Mouse (Mus musculus) stomach, embryonic 15.5 days (tissue): ENCODE results near the gene Tnnc1. TPM values are rescaled to one million over a fixed set of nuclear protein-coding genes. Genes with fewer than 3 reads are reported as not detected.
A peak's percentile ranks its signal among the peaks of the same experiment; 100 is the strongest.

Experiments used
- ATAC-seq: fragments of 200-750 bp; cut with Nextera tagmentation; 2 replicates; pipeline ENCODE4 v1.8.0; 2017; ENCODE audit warnings: low read depth, moderate number of reproducible peaks, moderate TSS enrichment; ENCODE audit not compliant: insufficient read depth, low FRiP score
- H3K27ac ChIP-seq: fragments of 300-500 bp; sonication (generic); 2 replicates; pipeline ENCODE4 v1.5.1; 2015; ENCODE audit warnings: mild to moderate bottlenecking, inconsistent platforms
- H3K27me3 ChIP-seq: fragments of 300-500 bp; sonication (generic); replicated peaks from 2 replicates; pipeline ENCODE4 v1.6.1; 2015; ENCODE audit warnings: inconsistent platforms
- H3K36me3 ChIP-seq: fragments of 300-500 bp; sonication (generic); 2 replicates; pipeline ENCODE4 v1.6.1; 2015; ENCODE audit warnings: inconsistent platforms
- H3K4me1 ChIP-seq: fragments of 300-500 bp; sonication (generic); 2 replicates; pipeline ENCODE4 v1.6.1; 2015; ENCODE audit warnings: inconsistent platforms
- H3K4me2 ChIP-seq: fragments of 300-500 bp; sonication (generic); 2 replicates; pipeline ENCODE4 v1.6.1; 2015; ENCODE audit warnings: mild to moderate bottlenecking, inconsistent platforms
- H3K4me3 ChIP-seq: fragments of 300-500 bp; sonication (generic); replicated peaks from 2 replicates; pipeline ENCODE4 v1.5.1; 2015; ENCODE audit warnings: inconsistent platforms
- H3K9ac ChIP-seq: fragments of 300-500 bp; sonication (generic); 2 replicates; pipeline ENCODE4 v1.6.1; 2015; ENCODE audit warnings: inconsistent platforms
- H3K9me3 ChIP-seq: fragments of 300-500 bp; sonication (generic); 2 replicates; pipeline ENCODE4 v1.6.1; 2016; ENCODE audit warnings: inconsistent platforms
- WGBS: fragments of 180-500 bp; shearing (Covaris S2); methylation state at CpG from one replicate; pipeline ENCODE4 v1.1.7; 2015; 5-methylcytosine and 5-hydroxymethylcytosine counted together
- polyA plus RNA-seq: library from polyadenylated mRNA; unstranded; fragments of >200 nt; fragmentation: Nextera tagmentation; extraction: Ambion mirVana; gene quantifications from 2 replicates; pipeline ENCODE4 v1.2.1, GENCODE M21; 2015

Tnnc1 gene
- polyA plus RNA-seq, 1 experiment from 2014 or later: 7.1 TPM

- Histone ChIP-seq H3K4me2 (no peak overlapping the region), H3K9me3 (no peaks in the 10 kb centered on the region), H3K4me1 (no peaks in the 10 kb centered on the region), H3K27ac (no peak overlapping the region), H3K9ac (no peak overlapping the region), H3K4me3 (no peak overlapping the region), H3K36me3 (no peaks in the 10 kb centered on the region), H3K27me3 (no peaks in the 10 kb centered on the region)
- WGBS: 76% methylated on average over 1 of the region's 1 CpGs
- ATAC-seq: no peak
Observed at GRCm38 (mm10) chr14:31245946-31246345, 37.8 kb downstream of the Tnnc1 start.

GRCm38 (mm10) chr14:31248396-31248795 is 40.3 kb downstream of the Tnnc1 start:
- Histone ChIP-seq H3K9ac (no peak overlapping the region), H3K9me3 (no peaks in the 10 kb centered on the region)
- WGBS: 86% methylated on average over 6 of the region's 6 CpGs

GRCm38 (mm10) chr14:31250222-31251083 is 42.3 kb downstream of the Tnnc1 start:
- Histone ChIP-seq H3K9me3 (no peaks in the 10 kb centered on the region), H3K4me3 (peak overlapping the region; percentile 100), H3K27me3 (no peaks in the 10 kb centered on the region), H3K4me2 (peak overlapping the region; percentile 67), H3K36me3 (peaks cover 27% of the 10 kb centered on the region), H3K4me1 (peaks cover 10% of the 10 kb centered on the region), H3K27ac (peak overlapping the region; percentile 94), H3K9ac (peak overlapping the region; percentile 69)
- WGBS: 16% methylated on average over 38 of the region's 38 CpGs
- peak; percentile 83 for ATAC-seq

More at GRCm38 (mm10) chr14:31248396-31248795, 40.3 kb downstream of the Tnnc1 start:
- H3K36me3 ChIP-seq: peaks cover 7% of the 10 kb centered on the region; the same call in 1 of the 2 replicates
- H3K4me3 ChIP-seq: no peak overlapping the region
- no peak overlapping the region for H3K27ac ChIP-seq
- no peak for ATAC-seq
- H3K27me3 ChIP-seq: no peaks in the 10 kb centered on the region
- peaks cover 10% of the 10 kb centered on the region for H3K4me1 ChIP-seq
- H3K4me2 ChIP-seq: no peak overlapping the region

- Histone ChIP-seq H3K9ac (peak within 1 kb of the TSS; percentile 99), H3K27ac (peak within 1 kb of the TSS; percentile 94), H3K4me2 (peak within 1 kb of the TSS; percentile 78), H3K36me3 (peaks cover 34% of the 10 kb centered on the region), H3K9me3 (no peaks in the 10 kb centered on the region), H3K4me1 (peaks cover 10% of the 10 kb centered on the region), H3K27me3 (no peaks in the 10 kb centered on the region), H3K4me3 (peak within 1 kb of the TSS; percentile 100)
- ATAC-seq: peak; percentile 91
- under 1% methylated on average over 75 of the region's 75 CpGs for WGBS
Observed at GRCm38 (mm10) chr14:31251084-31251604, 43.0 kb downstream of the Tnnc1 start, which contains the start of the genes Phf7 and Bap1. TSS of gene Phf7 (minus strand) at chr14:31251317. TSS of gene Bap1 (plus strand) at chr14:31251450.

DNA sequence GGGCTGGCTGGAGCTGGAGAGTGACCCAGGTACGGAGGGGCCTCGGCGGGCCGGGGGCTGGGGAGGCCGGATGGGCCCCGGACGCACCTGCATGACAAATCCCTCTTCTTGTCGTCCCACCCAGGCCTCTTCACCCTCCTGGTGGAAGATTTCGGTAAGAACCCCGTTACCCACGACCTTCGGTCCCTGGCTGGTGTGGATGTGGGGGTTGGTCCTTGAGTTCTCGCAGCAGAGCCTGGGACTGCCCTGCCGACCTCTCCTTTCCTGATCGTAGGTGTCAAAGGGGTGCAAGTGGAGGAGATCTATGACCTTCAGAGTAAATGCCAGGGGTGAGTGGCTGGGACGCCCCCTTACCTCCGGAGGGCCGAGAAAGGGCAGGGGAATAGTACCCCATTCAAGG is 43.5 kb downstream of the Tnnc1 start:
- peak overlapping the region; percentile 78 for H3K4me2 ChIP-seq
- peak overlapping the region; percentile 100 for H3K4me3 ChIP-seq
- peak overlapping the region; percentile 77 for H3K27ac ChIP-seq
- peaks cover 10% of the 10 kb centered on the region for H3K4me1 ChIP-seq
- ATAC-seq: no peak; the same call in 1 of the 2 replicates
- WGBS: under 1% methylated on average over 18 of the region's 18 CpGs
- H3K9me3 ChIP-seq: no peaks in the 10 kb centered on the region
- peaks cover 39% of the 10 kb centered on the region for H3K36me3 ChIP-seq
- H3K9ac ChIP-seq: peak overlapping the region; percentile 99
- H3K27me3 ChIP-seq: no peaks in the 10 kb centered on the region

GRCm38 (mm10) chr14:31252091-31252490 is 44.0 kb downstream of the Tnnc1 start:
- Histone ChIP-seq H3K36me3 (peaks cover 43% of the 10 kb centered on the region), H3K4me2 (peak overlapping the region; percentile 78), H3K4me3 (peak overlapping the region; percentile 100), H3K9me3 (no peaks in the 10 kb centered on the region), H3K4me1 (peaks cover 10% of the 10 kb centered on the region), H3K27me3 (no peaks in the 10 kb centered on the region), H3K27ac (no peak overlapping the region), H3K9ac (peak overlapping the region; percentile 99)
- 79% methylated on average over 5 of the region's 5 CpGs for WGBS
- ATAC-seq: no peak

- no peaks in the 10 kb centered on the region for H3K27me3 ChIP-seq
- 92% methylated on average over 14 of the region's 14 CpGs for WGBS
- peaks cover 77% of the 10 kb centered on the region for H3K36me3 ChIP-seq
- H3K4me1 ChIP-seq: no peaks in the 10 kb centered on the region
- H3K4me2 ChIP-seq: no peak overlapping the region
- no peaks in the 10 kb centered on the region for H3K9me3 ChIP-seq
- H3K27ac ChIP-seq: no peak overlapping the region
- no peak overlapping the region for H3K4me3 ChIP-seq
- no peak overlapping the region for H3K9ac ChIP-seq
- ATAC-seq: no peak
Observed at GRCm38 (mm10) chr14:31258476-31259050, 50.5 kb downstream of the Tnnc1 start.

- 94% methylated on average over 4 of the region's 4 CpGs for WGBS
Observed at GRCm38 (mm10) chr14:31260374-31260773, 52.3 kb downstream of the Tnnc1 start.

DNA sequence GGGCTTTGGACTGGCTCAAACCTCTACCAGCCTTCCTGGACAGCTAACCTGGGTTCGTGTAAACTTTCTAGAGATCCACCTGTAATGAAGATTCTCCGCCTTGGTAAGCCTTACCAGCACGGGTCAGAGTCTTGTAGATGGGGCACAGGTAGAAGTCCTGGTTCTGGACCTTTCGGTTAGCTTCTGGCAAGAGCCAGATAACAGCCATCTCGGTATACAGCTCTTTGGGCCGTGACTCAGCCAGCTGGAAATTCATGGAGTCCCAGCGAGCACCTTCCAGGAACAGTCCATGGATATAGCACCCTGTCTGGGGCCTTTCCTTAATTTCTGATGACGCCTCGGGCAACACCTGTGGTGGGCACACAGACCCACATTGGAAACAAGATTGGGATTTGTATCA is 52.8 kb downstream of the Tnnc1 start:
- Histone ChIP-seq H3K36me3 (peaks cover 54% of the 10 kb centered on the region), H3K9me3 (no peaks in the 10 kb centered on the region), H3K4me2 (no peak overlapping the region), H3K27me3 (no peaks in the 10 kb centered on the region), H3K4me1 (no peaks in the 10 kb centered on the region), H3K9ac (no peak overlapping the region), H3K4me3 (no peak overlapping the region), H3K27ac (no peak overlapping the region)
- ATAC-seq: peak; percentile 32; the same call in 1 of the 2 replicates
- WGBS: 88% methylated on average over 9 of the region's 9 CpGs

More at GRCm38 (mm10) chr14:31260374-31260773, 52.3 kb downstream of the Tnnc1 start:
- Histone ChIP-seq H3K4me2 (no peak overlapping the region), H3K4me3 (no peak overlapping the region), H3K9ac (no peak overlapping the region), H3K27me3 (no peaks in the 10 kb centered on the region), H3K27ac (no peak overlapping the region), H3K4me1 (no peaks in the 10 kb centered on the region), H3K36me3 (peaks cover 59% of the 10 kb centered on the region), H3K9me3 (no peaks in the 10 kb centered on the region)
- peak; percentile 81 for ATAC-seq

Other genes with a start within 250 kb of the Tnnc1 start
- 54.4 and 54.8 TPM in 2 replicates for gene Glt8d1, start 206.9 kb upstream of the Tnnc1 start, polyA plus RNA-seq
- gene Spcs1, start 206.6 kb upstream of the Tnnc1 start, polyA plus RNA-seq: 442 and 483 TPM in 2 replicates
- 109 and 118 TPM in 2 replicates for gene Pbrm1, start 189.2 kb upstream of the Tnnc1 start, polyA plus RNA-seq
- 113 and 119 TPM in 2 replicates for gene Gnl3, start 189.2 kb upstream of the Tnnc1 start, polyA plus RNA-seq
- gene Smim4, start 79.4 kb upstream of the Tnnc1 start, polyA plus RNA-seq: 70.9 and 77.2 TPM in 2 replicates
- 367 and 372 TPM in 2 replicates for gene Nt5dc2, start 77.3 kb upstream of the Tnnc1 start, polyA plus RNA-seq
- gene Stab1, start 39.7 kb upstream of the Tnnc1 start, polyA plus RNA-seq: 35.0 and 38.5 TPM in 2 replicates
- 319 and 363 TPM in 2 replicates for gene Nisch, start 8.6 kb downstream of the Tnnc1 start, polyA plus RNA-seq
- gene Sema3g, start 9.5 kb downstream of the Tnnc1 start, polyA plus RNA-seq: 0.73 and 1.0 TPM in 2 replicates
- 11.2 and 11.8 TPM in 2 replicates for gene Phf7, start 43.0 kb downstream of the Tnnc1 start, polyA plus RNA-seq
- gene Bap1, start 43.1 kb downstream of the Tnnc1 start, polyA plus RNA-seq: 59.7 and 67.7 TPM in 2 replicates
- gene Dnah1, start 115.6 kb downstream of the Tnnc1 start, polyA plus RNA-seq: 3.5 and 4.0 TPM in 2 replicates
- gene Capn7, start 128.3 kb downstream of the Tnnc1 start, polyA plus RNA-seq: 37.8 and 41.8 TPM in 2 replicates
- 19.8 and 22.0 TPM in 2 replicates for gene Sh3bp5, start 227.8 kb downstream of the Tnnc1 start, polyA plus RNA-seq